Mouse (Mus musculus) bone marrow, adult 2 months (tissue): ENCODE measurements around the gene Map2k7.

Experiments used
- CTCF ChIP-seq: fragments of 200-500 bp; IDR thresholded peaks from 2 replicates; pipeline ENCODE4 v1.5.1; 2011; ENCODE audit warnings: low read length, control low read depth; ENCODE audit not compliant: control insufficient read depth, insufficient read depth
- POLR2A ChIP-seq: fragments of 200-500 bp; IDR thresholded peaks from 2 replicates; pipeline ENCODE4 v1.6.1; 2011; ENCODE audit warnings: low read depth, mild to moderate bottlenecking, control low read depth, low read length, borderline replicate concordance; ENCODE audit not compliant: control insufficient read depth

DNA sequence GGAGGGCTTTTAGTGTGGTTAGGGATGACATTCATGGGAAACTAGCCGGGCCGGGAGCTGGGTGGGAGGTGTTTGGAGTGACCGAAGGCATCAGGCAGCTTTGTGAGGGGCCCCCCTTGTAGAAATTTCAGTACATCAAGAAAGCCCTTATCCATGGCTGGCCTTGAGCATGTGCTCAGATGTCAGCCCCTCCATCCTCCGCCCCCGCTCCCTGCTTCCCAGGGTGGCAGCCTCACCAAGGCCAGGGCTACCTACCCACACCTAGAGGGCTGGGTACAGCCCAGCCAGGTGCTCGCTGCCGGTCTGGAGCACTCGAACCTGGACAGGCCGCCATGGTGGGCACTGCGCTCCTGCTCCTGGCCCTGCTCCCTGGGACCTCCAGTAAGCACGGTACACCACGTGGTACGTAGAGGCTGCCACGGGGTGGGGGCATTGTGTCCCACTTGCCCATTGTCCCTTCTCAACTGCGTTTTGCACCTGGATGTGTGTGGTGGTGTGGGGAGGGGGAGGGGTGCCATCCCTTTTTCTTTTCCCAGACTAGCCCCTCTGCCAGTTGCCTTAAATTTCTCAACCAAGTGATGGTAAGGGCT, 9.5 kb downstream of the Map2k7 start, which contains the start of gene Tgfbr3l:
- no peak for TF ChIP-seq CTCF
- no peak for TF ChIP-seq POLR2A
